Mouse (Mus musculus) layer of hippocampus, postnatal 10 days (tissue): Measurements from ENCODE around the gene Knstrn. TPM values are rescaled to one million over a fixed set of nuclear protein-coding genes. Genes with fewer than 3 reads are reported as not detected.

Experiments
- DNase-seq, 2 experiments: peaks; one replicate each; pipeline ENCODE4 v3.0.0; 2021; ENCODE audit warnings: low spot score in 2 of 2
- long read RNA-seq: library from polyadenylated mRNA; stranded (forward); transcript quantifications from one replicate; pipeline ENCODE4 v2.0.0, GENCODE M21; 2023
- total RNA-seq, 2 experiments: library from RNA; stranded (reverse); gene quantifications; 2 replicates each; pipeline ENCODE4 v1.2.3; 2021

The Knstrn gene
- total RNA-seq, result 1 to 10 TPM; 5.4 to 5.6 TPM
- long read RNA-seq, full-length matches to known transcripts, result 4 of 5 reads
- long read RNA-seq, partial matches to known transcripts, result 0 of 5 reads
- long read RNA-seq, other reads (novel, unspliced or antisense), result 1 of 5 reads

- DNase-seq, result peak; percentile 77 to 88
Observed at GRCm38 (mm10) chr2:118813981-118814836, at the start of gene Knstrn. TSS of gene Knstrn (plus strand) at chr2:118814003.

- DNase-seq, result peak; percentile 60 to 71
Observed at GRCm38 (mm10) chr2:118764094-118764831, 49.5 kb upstream of the Knstrn start.

GRCm38 (mm10) chr2:118764875-118765274 lies 48.9 kb upstream of the Knstrn start:
- DNase-seq, result no peak

GRCm38 (mm10) chr2:118766041-118767033 lies 47.5 kb upstream of the Knstrn start:
- DNase-seq, result no peak

GRCm38 (mm10) chr2:118772158-118772874 lies 41.5 kb upstream of the Knstrn start, which contains the start of gene Phgr1:
TSS of gene Phgr1 (plus strand) at chr2:118772769.
- no peak for DNase-seq

- DNase-seq, result no peak
Observed at GRCm38 (mm10) chr2:118774536-118774935, 39.3 kb upstream of the Knstrn start.

- peak in 1 of 2 experiments; percentile 39 for DNase-seq
Observed at GRCm38 (mm10) chr2:118775396-118775795, 38.4 kb upstream of the Knstrn start.

GRCm38 (mm10) chr2:118775846-118776245 lies 38.0 kb upstream of the Knstrn start:
- DNase-seq, result peak in 1 of 2 experiments; percentile 50

GRCm38 (mm10) chr2:118776295-118776694 lies 37.5 kb upstream of the Knstrn start:
- no peak for DNase-seq

DNA sequence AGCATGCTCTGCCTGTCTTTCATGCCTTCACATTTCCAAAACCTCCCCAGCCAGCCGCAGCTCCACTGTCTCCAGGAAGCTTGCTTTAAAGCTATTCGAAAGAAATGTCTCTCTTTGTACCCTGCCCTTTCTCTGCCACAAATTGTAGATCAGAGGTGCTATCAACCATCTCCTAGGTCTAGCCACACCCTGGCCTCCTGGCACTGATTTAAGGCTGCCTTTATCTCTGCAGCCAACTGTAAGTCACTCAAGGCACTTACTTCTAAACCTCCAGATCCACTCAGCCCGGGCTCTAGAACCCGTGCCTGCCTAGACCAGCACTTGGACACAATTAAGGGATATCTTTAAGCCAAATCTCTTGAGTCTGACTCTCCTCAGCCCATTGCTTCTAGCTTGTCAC lies 35.4 kb upstream of the Knstrn start:
- no peak for DNase-seq

DNA sequence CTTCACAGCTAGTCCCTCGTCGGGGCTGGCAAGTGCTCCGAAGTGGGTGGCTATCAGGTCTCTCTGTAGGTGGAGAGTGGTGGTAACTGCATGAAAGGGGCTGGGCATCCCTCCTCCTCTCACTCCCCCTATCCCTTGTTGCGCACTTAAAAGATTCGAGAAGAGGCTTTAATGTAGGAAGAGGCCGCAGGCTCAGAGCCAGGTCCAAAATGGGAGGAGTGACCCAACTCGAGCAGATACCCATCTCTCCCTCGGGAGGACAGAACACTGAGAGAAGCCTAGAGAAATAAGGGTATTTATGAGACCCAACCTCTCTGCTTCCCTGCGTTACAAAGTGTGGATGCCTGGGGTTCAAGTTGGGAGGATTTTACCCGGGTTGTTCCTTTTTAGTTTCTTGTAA lies 34.7 kb upstream of the Knstrn start:
- no peak for DNase-seq

DNA sequence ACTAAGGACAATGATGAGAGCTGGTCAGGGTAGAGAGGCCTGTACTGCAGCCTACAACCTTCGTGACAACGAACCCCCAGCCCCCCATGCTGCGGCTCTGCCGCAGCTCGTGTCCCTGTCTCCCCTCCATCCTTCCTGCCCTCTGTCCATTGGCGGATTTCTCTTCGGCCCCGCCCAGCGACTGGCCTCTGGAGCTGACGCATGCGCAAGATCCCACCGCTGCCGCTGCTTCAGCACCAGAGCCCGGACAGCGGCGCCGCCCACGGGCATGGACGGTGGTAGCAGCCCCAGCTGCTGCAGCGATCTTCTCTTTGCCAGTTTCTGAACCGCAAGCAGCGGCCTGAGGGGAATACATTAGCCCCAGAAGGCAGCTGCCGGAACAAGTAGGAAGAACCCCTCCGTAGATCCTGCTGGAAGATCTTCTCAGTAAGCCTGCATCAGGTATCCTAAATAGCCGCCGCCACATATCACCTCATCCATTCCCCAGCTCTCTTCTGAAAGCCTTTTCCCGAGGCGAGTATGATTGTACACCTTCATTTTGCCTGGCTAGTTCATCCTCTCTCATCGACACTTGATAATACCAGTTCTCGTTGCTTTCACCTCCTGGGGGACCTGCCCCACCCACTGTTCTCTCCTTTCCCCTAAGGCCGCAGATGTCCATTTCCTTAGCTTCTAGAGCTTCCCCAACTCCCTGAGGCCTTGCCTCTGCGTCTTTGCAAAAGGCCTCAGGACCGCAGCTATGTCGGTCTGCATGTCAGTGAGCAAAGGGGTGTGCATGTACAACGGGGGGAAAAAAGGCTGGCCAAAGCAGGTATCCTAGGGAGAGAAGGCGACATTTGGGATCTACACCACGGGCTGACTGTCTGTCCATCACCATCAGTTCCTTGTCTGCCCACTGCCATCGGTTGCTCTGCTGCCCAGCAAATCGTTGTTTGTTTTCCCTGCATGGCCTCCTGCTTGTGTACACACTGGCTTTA lies 34.0 kb upstream of the Knstrn start, which contains the start of gene Disp2:
Gene Disp2 (plus strand): TSS at position 216 of the 977 bp plus-strand sequence.
- peak; percentile 93 to 97 for DNase-seq

DNA sequence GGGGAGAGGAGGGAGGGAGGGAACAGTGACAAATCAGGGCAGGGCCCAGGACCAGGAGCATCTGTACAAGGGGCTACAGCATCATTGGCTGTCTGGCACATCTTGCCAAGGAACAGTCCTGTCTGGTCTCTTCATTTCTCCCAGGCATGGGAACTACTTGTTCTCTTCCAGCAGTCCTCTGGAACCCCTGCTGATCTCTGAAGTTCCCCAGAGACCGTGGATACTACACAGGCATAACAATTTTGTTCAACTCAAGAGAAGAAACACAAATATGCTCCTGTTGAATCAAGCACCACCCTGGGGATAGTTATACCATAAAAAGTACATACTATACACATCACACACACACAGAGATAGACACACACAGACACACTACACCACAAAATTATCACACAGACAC lies 32.7 kb upstream of the Knstrn start:
- DNase-seq, result no peak

- no peak for DNase-seq
Observed at GRCm38 (mm10) chr2:118782303-118782702, 31.5 kb upstream of the Knstrn start.

GRCm38 (mm10) chr2:118783093-118783492 lies 30.7 kb upstream of the Knstrn start:
- DNase-seq, result no peak

- no peak for DNase-seq
Observed at GRCm38 (mm10) chr2:118783663-118784062, 30.1 kb upstream of the Knstrn start.

- no peak for DNase-seq
Observed at GRCm38 (mm10) chr2:118786525-118786924, 27.3 kb upstream of the Knstrn start.

DNA sequence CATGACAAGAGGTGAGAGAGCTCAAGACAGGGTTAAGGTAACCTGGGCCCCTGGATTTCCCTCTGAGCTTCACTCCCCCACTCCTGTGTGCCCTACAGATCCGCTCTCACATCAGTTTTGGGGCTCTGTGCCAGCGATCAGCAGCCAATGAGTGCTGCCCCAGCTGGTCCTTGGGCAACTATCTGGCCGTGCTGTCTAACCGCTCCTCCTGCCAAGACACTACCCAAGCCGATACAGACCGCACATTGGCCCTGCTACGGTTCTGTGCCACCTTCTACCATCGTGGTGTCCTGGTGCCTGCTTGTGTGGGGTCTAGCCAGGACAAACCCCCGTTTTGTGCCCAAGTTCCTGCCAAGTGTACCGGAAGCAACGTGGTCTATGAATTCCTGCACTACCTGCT lies 24.3 kb upstream of the Knstrn start:
- peak; percentile 75 to 76 for DNase-seq

DNA sequence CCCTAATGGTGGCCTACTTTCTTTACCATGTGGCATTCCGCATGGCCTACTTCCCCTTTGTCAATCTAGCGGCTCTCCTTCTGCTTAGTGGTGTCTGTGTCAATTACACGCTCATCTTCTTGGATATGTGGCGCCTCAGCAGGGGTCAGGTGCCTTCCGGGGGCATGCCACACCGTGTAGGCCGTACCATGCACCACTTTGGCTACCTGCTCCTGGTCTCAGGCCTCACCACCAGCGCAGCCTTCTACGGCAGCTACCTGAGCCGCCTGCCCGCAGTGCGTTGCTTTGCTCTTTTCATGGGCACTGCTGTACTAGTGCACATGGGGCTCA lies 23.6 kb upstream of the Knstrn start:
- no peak for DNase-seq
